Mouse (Mus musculus) heart, adult 9 months (tissue): ENCODE data around the gene Armt1.
"Not testable (repeated sequence)": the region's sequence is repeated elsewhere in the genome, so short reads cannot be mapped to it uniquely, and the experiment has no call there.

Experiments
- DNase-seq, 2 experiments: peaks; one replicate each; pipeline ENCODE4 v3.0.0; 2022; ENCODE audit warnings: low spot score in 2 of 2

Armt1 gene

DNA sequence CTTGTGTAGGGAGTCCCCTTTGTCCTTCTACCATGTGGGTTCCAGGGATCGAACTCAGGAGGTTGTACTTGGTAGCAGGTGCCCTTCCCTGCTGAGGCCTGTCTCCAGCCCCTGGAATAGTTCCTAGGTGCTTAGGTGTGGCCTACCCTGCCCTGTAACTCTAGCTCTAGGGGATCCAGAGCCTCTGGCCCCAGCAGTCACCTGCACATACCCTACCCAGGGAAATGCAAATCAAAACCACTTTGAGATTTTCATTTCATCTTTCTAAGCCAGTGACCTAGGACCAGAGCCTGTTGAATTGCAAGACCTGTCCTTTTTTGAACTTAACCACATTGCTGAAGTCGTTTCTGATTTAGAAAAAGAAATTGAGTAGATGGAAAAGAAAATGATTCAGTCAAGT lies 1.6 kb downstream of the Armt1 start:
- DNase-seq, result not testable (repeated sequence)

DNA sequence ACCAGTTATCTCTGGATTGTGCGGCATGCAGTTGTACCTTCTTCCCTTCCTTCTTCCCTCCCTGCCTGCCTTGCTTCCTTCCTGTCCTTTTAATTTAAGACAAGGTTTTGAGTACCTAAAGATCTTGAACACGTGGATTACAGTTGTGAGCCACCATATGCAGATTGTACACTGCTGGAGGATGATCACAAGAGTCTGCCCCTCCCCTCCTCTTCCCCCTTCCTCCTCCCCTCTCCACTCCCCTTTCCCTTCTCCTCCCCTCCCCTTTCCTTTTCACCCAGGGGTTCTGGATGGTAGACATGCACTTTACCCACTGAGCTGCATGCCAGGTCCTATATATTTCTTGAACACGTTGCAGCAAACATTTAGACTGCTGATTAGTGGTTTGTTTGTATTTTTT lies 3.1 kb downstream of the Armt1 start:
- no peak for DNase-seq

DNA sequence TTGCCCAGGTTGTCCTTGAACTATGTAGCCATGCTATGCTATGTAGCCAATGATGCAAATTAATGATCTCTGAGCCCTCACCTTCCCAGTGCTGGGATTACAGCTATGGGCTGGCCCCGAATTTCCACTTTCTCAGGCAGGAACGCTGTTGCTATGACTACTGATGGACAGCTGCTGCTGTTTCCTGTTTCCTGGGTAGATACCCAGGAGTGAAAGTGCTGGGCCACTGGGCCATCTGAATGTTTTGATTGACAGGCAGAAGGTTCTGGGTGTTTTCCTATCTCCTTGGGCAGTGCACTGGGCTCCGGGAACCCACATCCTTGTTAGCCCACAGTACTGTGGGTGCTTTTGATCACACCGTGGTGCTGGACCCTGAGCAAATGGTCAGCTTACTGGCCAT lies 24.1 kb downstream of the Armt1 start:
- no peak for DNase-seq

DNA sequence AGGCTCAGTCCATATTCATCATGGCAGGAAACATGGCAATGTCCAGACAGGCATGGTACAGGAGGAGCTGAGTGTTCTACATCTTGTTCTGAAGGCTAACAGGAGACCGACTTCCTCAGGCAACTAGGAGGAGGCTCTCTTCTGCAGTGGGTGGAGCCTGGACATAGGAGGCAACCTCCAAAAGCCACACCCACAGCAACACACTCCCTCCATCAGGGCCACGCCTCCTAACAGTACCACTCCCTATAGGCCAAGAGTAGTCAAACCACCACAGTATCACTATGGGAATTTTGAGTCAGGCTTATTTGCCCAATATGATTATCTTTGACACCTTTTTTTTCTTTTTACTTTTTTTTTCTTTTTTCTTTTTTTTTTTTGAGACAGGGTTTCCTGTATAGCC lies 27.9 kb downstream of the Armt1 start:
- DNase-seq, result no peak

DNA sequence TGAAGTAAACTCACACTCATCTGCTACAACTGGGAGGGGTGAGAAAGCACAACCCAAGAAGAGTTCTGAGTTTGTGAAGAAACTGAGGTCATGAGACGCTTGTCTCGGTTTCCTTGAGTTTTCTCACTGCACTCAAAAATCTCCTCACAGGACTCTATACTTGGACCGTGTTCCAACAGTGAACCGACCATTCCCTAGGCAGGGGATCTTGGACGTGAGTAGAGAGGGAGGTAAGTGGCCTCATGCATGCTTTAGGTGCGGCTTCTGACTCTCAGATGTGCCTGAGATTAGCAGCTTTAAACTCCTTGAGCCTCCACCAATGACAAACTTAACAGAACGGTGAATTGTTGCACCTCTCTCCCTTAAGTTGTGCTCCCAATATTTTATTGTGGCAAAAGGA lies 33.5 kb downstream of the Armt1 start:
- no peak for DNase-seq

DNA sequence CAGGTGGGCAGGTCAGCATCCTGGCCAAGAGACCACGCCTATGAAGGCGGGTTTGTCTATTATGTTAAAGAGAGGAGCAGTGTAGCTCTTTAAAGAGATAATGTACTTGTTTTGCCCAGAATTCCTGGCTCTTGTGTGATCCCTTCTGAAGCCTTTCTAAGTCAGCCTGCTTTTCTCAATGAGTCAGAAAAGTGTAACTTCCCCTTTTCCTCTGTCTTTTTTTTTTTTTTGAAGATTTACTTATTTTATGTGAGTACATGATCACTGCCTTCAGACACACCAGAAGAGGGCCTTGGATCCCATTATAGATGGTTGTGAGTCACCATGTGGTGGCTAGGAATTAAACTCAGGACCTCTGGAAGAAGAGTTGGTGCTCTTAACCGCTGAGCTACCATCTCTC lies 37.1 kb downstream of the Armt1 start:
- no peak for DNase-seq

DNA sequence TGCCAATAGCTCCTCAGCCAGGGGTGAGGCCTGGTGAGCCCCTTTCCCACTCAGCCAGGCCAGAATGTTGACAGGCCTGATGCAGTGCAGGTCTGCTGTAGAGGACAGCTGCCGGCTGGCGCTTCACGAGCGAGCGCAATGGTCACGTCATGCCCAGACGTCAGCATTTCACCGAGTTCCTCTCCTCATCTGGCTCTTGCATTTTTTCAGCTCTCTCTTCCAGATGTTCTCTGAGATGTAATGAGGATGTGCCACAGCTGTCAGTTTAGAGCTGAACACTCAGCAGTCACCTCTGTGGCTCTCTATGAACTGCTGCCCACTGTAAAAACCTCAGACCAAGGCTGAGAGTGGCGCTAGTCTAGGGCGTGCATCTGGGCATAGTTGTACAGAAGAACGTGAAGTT lies 41.3 kb downstream of the Armt1 start:
- DNase-seq, result peak in 1 of 2 experiments; percentile 7

DNA sequence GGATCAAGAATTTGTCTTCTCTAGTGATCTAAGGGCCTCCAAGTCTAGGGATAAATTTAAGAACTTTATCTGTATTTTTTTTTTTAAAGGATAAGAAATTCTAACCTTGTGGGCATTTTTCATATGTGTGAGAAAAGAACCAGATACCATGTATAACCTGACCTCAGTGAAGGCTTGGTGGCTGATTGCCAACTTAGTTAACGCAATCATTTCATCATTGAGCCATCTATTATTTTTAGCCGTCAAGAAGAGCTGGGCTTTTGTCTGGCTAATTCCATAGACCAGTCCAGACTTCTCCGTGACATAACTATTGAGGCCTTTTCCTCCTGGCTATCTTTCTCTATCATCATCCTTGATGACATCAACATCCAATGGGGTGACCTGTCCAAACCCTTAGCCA lies 43.2 kb downstream of the Armt1 start:
- no peak for DNase-seq

DNA sequence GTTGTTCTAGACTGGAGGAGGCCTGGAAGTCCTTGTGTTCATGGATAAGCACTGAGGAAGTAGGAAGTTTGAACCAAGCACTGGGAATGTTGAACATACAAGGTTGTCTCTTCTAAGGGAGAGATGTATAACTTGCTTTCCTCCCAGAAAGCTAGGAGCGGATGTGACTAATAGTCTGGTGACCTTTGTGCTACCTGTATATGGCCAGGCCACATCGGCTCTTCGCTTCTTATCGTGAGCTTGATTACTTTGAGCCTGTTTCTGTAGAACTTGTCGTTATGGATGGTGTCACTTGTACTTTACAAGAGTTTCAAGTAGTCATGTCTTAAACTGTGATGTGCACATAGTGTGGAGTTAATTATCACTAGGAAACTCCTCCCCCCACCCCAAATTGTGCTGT lies 44.3 kb downstream of the Armt1 start:
- no peak for DNase-seq

DNA sequence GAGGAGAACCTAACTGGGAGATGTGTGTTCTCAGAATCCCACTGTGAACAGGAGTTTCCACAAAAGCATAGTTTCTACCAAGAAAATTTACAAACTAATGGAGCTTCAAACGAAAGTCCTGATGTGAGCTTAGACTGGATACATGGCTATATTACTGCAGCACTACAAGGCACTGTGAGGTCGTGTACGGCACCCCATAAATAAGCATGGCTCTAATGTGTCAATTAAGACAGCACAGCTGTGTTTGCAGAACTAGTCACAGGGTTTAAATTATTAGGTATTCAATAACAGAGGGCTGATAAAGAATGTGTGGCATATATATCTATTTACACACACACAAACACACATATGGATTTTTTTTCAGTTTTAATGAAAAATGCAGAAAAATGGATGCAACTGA lies 48.7 kb downstream of the Armt1 start:
- no peak for DNase-seq

DNA sequence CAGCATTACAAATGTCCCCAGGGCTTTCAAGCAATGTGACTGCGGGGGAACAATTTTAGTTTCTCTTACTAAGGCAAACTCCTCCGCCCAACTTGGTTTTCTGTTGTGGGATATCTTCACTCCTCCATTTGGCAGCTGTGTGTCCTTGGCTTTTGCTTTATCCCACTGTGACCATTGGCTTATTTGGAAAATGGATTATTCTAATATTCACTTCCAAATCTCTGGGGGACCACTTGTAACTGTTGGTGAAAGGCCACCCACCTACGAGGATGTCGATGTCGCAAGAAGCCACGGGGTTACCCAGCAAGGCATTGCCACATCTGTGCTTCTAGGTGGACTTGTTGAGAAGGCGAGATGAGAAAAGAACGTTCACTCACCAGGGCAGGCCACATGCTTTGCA lies 49.4 kb downstream of the Armt1 start:
- peak; percentile 49 to 57 for DNase-seq

DNA sequence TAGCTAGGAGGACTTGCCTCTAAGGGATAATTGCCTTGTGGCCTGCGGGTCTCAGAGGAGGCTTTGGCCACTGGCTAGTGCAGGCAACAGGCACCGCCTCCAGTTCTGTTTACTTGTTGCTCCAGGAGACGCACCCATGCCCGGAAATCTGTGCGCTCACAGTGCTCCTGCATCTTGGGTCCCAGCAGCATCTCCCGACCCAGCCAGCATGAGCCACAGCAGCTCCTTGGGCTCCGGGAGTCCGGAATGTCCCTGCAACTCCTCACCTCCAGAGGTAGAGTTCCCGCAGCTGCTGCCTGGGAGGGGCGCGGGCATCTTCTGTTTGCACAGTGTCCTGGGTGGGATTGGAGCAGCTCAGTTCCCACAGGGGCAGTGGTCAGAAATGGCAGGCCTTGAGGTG lies 50.1 kb downstream of the Armt1 start, which contains the start of gene Ccdc170:
TSS of gene Ccdc170 (plus strand) at position 148 of the 400 bp plus-strand sequence.
- peak; percentile 28 to 32 for DNase-seq

DNA sequence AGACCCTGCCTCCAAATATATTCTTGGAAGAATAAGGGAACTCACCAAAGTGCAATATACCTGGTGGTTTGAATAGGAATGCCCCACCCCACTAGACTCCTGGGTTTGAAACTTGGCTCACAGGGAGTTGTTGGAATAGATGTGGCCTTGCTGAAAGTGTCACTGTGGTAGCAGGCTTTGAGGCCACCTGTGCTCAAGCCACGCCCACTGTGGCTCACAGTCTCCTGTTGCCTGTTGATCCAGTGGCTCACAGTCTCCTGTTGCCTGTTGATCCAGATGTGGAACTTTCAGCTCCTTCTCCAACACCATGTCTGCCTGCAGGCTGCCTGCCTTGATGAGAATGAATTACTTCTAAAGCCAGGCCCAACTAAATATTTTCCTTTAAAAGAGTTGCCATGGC lies 51.6 kb downstream of the Armt1 start:
- DNase-seq, result no peak

DNA sequence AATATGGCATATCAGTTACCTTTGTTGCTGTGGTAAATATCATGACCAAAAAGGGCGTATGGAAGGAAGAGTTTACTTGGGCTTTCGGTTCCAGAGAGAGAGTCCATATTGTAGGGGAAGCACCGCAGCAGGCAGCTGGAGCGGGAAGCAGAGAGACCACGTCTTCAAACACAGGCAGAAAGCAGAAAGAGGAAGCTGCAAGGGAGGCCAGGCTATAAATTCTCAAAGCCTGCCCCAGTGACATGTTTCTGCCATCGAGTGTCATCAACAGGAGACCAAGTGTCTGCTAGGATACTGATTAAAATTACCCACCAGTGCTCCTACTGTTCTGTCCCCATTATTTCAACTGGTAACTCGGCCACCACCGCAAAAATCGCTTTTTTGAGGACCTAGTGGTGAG lies 52.7 kb downstream of the Armt1 start:
- no peak for DNase-seq

DNA sequence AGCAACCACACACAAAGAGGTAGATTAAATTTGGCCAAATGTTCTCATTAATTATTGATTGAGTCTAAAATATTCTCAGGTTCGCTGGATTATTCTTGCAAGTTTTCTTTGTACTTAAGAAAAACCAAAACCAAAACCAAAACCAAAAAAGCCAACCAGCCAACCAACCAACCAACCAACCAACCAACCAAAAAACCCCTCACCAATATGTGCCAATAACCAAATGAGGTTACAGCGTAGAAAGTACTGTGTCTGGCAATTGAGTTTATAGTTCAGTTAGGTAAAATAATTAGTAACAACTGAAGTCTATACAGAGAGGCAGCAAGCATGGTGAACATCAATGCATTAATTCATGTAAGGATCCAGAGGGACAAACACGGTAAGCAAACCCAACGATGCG lies 57.6 kb downstream of the Armt1 start:
- no peak for DNase-seq

DNA sequence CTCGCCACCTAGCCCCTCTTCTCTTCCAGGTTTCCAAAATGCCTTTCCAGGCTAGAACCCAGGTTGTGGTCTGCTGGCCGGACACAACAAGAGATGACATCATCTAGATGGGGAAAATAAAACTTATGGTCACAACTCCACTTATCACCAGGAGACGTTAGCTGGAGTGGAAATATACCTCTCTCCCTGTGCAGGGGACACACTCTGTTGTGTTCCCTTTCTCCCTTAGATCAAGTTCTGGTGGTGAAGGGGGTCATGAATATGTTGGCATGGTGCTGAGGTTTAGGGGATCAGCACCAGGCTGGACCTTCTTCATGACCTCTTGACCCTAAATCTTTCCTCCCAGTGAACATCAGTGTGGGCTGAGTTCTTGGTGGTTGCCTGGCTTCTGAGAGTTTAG lies 59.0 kb downstream of the Armt1 start:
- DNase-seq, result no peak

DNA sequence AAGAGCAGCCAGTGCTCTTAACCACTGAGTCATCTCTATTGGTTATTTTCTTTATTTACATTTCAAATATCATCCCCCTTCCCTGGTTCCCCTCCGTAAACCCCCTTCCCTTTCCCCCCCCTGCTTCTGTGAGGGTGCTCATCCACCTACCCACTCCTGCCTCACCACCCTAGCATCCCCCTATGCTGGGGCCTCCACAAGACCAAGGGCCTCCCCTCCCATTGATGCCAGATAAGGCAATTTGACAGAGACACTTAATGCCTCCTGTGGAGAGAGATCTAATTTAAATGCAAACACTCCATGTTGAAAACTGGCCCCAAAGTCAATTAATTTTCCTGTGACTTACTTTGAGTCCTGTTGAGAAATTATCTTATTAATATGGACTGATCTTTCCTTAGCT lies 59.8 kb downstream of the Armt1 start:
- DNase-seq, result no peak

DNA sequence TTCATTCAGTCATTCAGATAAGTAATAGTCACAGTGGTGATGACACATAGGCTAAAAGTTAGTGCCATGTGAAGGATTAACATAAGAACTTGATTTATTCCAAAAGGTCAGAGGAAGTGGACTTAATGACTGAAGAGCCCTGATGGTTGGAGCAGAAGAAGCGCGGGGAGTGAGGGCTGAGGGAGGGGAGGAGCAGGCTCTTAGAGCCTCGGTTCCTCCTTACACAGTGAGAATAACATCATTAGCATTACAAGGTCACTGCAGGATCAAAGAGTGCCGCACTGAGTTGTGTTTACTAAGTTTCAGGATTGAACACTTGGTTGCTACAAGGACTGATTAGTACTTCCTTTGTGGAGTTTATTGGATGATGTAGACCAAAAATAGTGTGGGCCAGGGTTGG lies 60.6 kb downstream of the Armt1 start:
- DNase-seq, result no peak

DNA sequence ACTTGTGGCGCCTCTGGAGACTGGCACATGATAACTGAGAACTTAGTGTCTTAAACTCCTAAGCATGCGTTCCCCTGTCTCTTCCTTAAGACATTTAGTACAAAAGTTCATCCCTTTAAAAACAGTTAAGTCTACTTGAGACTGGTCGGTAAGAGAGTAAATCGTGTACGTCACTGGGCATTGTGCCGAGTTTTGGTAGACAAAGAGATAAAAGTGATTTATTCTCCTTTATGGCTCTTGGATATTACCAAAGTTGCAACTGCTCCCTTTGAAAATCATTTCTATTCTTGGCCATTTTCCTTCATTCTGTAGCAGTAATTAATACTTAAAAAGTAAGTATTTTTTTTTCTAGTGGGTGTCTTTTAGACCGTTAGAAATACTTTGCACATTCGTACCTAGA lies 71.0 kb downstream of the Armt1 start:
- DNase-seq, result no peak
